Mouse (Mus musculus) adrenal gland (tissue): ENCODE data around the gene Atp6v0d1.

ENCODE experiments used
- intact Hi-C: fragments of 180-260 bp; cut with DNase I; formaldehyde crosslinking; loops from one replicate; pipeline ENCODE4 v1.15.1; 2025

Atp6v0d1 gene

GRCm38 (mm10) chr8:105542032-105542656 is 23.7 kb downstream of the Atp6v0d1 start:
- intact Hi-C loops, result no loop called here

DNA sequence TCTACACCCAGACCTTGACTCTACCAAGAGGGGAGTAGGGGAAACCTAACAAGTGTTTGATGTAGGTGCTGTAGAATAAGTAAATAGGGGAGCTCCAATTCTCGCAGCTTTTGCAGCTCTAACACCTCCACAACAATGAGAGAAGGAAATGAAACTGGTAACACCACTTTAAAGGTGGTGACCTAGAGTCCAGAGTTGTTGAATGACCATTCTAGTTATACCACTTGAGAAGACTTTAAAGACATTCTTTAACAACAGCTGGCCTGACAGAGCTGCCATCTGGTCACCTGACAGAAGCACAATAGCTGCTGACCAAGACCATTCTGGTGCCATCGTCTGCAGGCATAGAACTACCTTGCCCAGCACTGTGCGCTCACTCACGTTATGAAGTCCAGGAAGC is 26.9 kb downstream of the Atp6v0d1 start:
- intact Hi-C loops, result no loop called here

DNA sequence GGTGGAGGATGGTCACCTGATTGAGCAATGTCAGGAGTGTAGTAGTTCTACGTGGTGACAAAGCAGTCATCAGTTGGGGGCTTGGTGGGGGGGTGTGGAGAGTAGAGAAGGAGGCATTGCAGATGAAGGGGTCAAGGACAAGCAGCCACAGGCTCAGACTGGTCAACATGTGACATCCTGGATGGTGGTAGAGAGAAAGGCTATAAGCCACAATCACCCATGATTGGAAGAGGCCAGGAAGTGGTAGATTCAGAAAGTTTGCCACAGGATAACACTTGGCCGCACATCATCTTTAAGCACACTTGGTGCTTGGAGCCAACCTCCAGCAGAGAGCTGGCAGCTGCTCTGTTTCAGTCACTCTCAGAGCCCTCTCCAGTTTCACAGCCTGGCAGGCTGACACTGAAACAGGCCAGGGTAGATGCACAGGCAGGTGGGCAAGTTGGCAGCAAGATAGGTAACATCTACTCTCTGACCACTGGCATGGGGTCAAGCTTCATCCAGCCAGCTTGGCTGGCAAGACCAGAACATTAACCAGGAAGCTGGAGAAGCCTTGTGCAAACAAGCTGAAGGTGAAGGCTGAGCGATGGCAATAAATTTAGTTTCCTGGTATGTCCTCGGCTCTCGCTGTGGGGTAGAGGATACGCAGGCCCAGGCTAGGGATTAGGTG is 28.7 kb downstream of the Atp6v0d1 start:
- intact Hi-C loops, result no loop called here

GRCm38 (mm10) chr8:105536546-105536945 is 29.3 kb downstream of the Atp6v0d1 start:
- intact Hi-C loops, result no loop called here

DNA sequence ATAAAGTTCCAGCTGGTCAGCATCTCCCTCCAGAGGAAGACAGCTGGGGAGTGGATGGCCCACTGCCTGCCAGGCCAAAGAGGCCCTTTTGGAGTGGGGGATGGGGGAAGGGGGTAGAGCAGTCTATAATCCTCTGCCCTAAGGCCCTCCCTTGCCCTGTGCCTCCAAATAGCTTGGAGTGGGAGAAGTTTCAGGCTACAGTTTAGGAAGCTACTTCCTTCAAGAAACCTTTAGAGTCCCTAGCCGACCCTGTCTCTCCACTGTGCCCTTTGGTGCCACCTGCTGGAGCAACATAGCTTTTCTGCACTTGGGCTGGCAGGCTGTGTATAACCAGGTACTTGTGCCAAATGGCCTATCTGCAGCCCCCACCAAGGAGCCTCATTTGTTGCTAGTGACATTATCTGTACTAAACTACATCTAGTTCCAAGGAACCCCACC is 31.9 kb downstream of the Atp6v0d1 start:
- intact Hi-C loops, result no loop called here

DNA sequence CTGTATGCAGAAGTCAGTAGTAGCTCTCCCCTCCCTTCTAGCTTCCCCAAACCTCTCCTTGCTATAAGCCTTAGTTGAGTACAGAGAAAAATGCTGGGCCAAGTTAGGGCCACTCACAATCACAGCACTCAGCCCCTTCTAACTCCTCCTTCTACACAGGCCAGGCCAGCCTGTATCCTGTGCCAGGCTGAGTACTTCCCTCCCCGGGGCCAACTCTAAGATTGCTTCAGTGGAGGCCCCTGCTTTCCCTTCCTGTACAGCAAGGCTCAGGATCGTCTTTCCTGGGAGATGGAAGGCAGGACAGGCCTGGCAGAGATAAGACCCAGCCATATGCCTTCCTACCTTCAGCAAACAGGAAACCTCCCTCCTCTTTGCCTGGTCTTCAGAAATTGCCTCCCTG is 32.4 kb downstream of the Atp6v0d1 start:
- intact Hi-C loops, result no loop called here

DNA sequence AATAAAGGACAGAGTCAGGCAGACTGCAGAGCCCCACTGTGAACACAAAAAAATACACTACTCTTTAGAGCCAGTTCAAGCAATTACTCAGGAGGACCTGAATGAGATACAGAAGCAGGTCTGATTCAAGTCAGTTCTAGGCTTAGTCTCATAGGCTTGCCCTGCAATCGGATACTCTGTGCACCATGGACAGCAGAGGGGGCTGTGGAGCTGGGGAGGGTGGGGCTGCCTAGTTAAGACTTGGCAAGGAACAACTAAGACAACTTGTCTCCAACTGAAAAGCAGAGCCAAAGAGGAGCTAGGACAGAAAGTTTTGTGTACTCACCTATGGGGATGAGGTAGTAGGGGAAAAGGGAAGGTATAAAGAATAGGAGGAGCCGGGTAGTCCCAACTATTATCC is 34.1 kb downstream of the Atp6v0d1 start:
- intact Hi-C loops, result no loop called here

GRCm38 (mm10) chr8:105529271-105529670 is 36.6 kb downstream of the Atp6v0d1 start:
- intact Hi-C loops, result no loop called here

DNA sequence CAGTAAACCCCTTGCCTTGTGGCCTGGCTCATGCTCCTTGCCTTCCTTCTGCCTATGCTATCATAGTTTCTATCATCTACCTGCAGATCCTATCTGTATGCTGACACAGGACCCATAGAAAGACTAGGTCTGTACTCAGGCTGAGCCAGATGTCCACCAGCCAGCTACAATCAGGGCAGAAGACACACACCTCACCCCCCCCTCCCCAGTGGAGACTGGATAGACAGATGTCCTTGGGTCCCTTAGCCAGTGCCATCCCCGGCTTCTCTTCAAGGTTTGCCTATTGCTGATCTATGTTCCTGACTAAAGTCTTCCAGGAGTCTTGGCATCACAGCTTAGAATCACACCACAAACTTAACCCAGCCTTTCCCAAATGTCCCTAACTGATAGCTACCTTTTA is 37.6 kb downstream of the Atp6v0d1 start:
- intact Hi-C loops, result no loop called here

GRCm38 (mm10) chr8:105527110-105527509 is 38.7 kb downstream of the Atp6v0d1 start:
- intact Hi-C loops, result no loop called here

DNA sequence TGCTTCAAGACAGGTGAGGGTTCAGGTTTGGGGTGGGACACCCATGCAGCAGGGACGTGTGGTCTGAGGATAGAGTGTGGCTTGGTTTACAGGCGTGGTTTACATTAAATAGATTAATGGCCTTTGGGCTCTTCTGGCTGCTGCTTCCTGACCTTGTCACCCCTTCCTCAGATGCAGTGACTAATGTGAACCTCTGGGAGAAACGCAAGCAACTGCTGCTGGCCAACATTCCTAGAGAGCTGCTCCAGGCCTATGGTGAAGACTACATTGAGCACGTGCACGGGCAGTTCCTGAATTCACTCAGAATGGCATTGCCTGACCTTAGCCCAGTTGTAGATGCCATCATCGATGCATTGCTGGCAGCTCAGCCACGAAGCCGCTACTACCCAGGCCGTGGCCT is 43.0 kb downstream of the Atp6v0d1 start:
- intact Hi-C loops, result no loop called here

GRCm38 (mm10) chr8:105521995-105522769 is 43.7 kb downstream of the Atp6v0d1 start:
- intact Hi-C loops, result no loop called here

DNA sequence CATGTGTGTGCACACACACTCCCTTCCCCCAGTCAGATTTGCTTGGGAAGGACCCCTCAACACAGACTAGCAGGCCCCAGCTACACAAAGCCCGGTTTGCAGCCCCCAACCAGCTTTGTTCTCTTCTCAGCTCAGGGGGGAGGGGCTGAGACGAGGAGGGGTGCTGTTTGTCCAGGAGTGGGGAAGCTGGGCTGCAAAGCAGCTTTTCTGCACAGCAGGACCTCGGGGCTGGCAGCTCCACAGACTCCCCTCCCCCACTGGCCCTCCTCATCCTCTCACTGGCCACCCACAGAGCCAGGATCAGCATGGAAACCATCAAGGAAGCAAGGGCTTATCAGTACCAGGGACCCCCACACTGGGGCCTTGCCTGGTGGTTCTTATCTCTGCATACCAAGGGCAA is 44.8 kb downstream of the Atp6v0d1 start:
- intact Hi-C loops, result no loop called here

DNA sequence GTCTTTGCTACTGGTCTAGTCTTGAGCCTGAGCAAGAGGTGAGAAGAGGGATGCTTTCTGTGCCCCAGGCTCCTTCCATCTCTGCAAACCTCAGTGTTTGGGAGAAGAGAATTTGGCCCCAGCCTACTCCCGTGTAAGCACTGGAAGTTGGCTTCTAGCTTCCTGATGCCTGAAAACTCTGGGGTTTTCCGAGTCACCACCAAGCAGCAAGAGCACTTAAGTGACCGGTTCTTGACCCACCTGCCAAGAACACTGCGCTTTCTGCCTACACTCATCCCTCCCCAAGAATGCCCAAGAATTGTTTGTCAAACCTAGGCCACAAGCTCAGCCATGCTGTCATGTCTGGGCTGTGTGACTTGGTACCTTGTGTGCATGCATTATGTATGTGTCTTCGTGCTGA is 45.3 kb downstream of the Atp6v0d1 start:
- intact Hi-C loops, result no loop called here

DNA sequence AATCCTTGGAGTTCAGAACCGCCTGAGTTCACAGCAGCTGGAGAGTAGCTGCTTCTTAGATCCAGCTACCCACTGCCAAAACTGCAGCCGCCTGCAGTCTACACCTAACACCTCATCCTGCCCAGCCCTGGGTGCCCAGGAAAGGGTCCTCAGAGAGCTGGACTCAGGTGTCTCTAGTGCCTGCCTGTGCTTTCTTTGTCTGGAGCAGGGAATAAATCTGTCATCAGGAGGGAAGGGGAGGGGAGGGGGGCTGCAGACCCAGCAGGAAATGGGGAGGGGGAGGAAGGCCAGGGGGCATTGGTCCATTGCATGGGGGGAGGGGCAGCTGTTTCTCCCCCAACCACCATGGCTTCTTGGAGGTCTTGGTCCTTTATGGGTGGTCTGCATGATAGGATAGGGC is 46.3 kb downstream of the Atp6v0d1 start:
- intact Hi-C loops, result no loop called here

DNA sequence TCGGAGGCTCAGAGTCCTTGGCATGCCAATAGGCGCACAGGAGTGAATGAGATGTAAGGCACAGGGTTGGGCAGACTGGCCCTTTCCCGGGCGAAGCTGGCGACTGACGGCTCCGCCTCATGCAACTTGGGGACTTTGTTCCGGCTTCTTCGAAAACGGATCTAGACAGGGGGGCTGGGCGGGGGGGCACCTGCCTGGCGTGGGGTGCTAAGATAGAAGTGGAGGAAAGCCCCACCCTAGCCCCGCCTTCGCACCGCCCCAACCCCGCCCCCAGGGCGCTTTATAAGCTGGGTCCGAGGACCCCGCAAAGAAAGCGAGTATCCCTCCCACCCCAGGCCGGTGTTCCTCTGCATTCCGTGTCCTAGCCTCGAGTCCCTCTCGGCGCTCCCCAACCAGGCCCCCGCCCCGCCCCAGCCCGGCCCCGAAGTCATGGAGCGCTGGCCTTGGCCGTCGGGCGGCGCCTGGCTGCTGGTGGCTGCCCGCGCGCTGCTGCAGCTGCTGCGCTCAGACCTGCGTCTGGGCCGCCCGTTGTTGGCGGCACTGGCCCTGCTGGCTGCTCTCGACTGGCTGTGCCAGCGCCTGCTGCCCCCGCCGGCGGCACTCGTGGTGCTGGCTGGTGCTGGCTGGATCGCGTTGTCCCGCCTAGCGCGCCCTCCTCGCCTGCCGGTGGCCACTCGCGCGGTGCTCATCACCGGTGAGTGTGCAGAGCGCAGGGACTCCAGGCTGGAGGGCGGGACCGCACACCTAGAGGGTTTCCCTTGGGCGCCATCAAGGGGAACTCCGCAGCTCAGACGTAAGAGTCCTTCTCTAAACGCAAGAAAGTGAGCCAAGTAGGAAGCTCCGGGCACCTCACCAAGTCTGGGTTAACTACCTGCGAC is 47.2 kb downstream of the Atp6v0d1 start, which contains the start of gene Hsd11b2:
Hsd11b2 (plus strand) TSS at position 320 of the 878 bp plus-strand sequence.
- intact Hi-C loops, result loop anchor here (1.0 kb wide), 1 partner anchor 36 kb away; no protein-coding TSS in a partner anchor

GRCm38 (mm10) chr8:105517346-105517745 is 48.5 kb downstream of the Atp6v0d1 start:
- intact Hi-C loops, result no loop called here

GRCm38 (mm10) chr8:105516018-105516645 is 49.7 kb downstream of the Atp6v0d1 start:
- intact Hi-C loops, result no loop called here

GRCm38 (mm10) chr8:105514656-105515055 is 51.2 kb downstream of the Atp6v0d1 start:
- intact Hi-C loops, result no loop called here

- intact Hi-C loops, result no loop called here
These were observed 51.7 kb downstream of the Atp6v0d1 start for GRCm38 (mm10) chr8:105514194-105514593.
